Mouse (Mus musculus): ENCODE measurements around the gene Laptm5. TPM values are rescaled to one million over a fixed set of nuclear protein-coding genes. Genes with fewer than 3 reads are reported as not detected.

Gene Laptm5
- polyA plus RNA-seq, 1 experiment from 2014 or later = 42.5 TPM

- Histone ChIP-seq H3K4me3 (ENCODE audit: low read depth, low read length) (no peak overlapping the region), H3K9me3 (ENCODE audit: low read depth, low read length) (no peaks in the 10 kb centered on the region), H3K4me2 (no peak overlapping the region), H3K27ac (ENCODE audit: low read depth) (no peak overlapping the region), H3K4me1 (ENCODE audit: insufficient read depth) (no peaks in the 10 kb centered on the region), H3K36me3 (ENCODE audit: insufficient read depth) (no peaks in the 10 kb centered on the region), H3K9ac (no peak overlapping the region), H3K27me3 (ENCODE audit: insufficient read depth, low read length) (no peaks in the 10 kb centered on the region)
- DNase-seq (no peak), ATAC-seq (ENCODE audit: insufficient read depth) (no peak)
- no peak for TF ChIP-seq CTCF (IDR thresholded peaks at IDR 0.05; ENCODE audit: low read depth)
- 89% methylated on average over 4 of the region's 4 CpGs for WGBS
These were observed 1.1 kb downstream of the Laptm5 start for GRCm38 (mm10) chr4:130914011-130914410.

GRCm38 (mm10) chr4:130914527-130914926 lies 1.6 kb downstream of the Laptm5 start:
- no peaks in the 10 kb centered on the region for H3K27me3 ChIP-seq (ENCODE audit: insufficient read depth, low read length)
- no peak overlapping the region for H3K27ac ChIP-seq (ENCODE audit: low read depth)
- DNase-seq (no peak), ATAC-seq (ENCODE audit: insufficient read depth) (no peak)
- H3K4me3 ChIP-seq (ENCODE audit: low read depth, low read length) = no peak overlapping the region
- H3K36me3 ChIP-seq (ENCODE audit: insufficient read depth) = no peaks in the 10 kb centered on the region
- 44% methylated on average over 7 of the region's 7 CpGs for WGBS
- H3K4me2 ChIP-seq = no peak overlapping the region
- H3K4me1 ChIP-seq (ENCODE audit: insufficient read depth) = peaks cover 3% of the 10 kb centered on the region; the same call in 1 of the 2 replicates
- no peak overlapping the region for H3K9ac ChIP-seq
- no peaks in the 10 kb centered on the region for H3K9me3 ChIP-seq (ENCODE audit: low read depth, low read length)
- TF ChIP-seq CTCF (IDR thresholded peaks at IDR 0.05; ENCODE audit: low read depth) = no peak

- ATAC-seq (ENCODE audit: insufficient read depth) (no peak), DNase-seq (no peak)
- Histone ChIP-seq H3K9me3 (ENCODE audit: low read depth, low read length) (no peaks in the 10 kb centered on the region), H3K27ac (ENCODE audit: low read depth) (no peak overlapping the region), H3K36me3 (ENCODE audit: insufficient read depth) (no peaks in the 10 kb centered on the region), H3K4me3 (ENCODE audit: low read depth, low read length) (no peak overlapping the region), H3K9ac (no peak overlapping the region), H3K27me3 (ENCODE audit: insufficient read depth, low read length) (no peaks in the 10 kb centered on the region), H3K4me2 (no peak overlapping the region), H3K4me1 (ENCODE audit: insufficient read depth) (peaks cover 5% of the 10 kb centered on the region; the same call in 1 of the 2 replicates)
- 48% methylated on average over 12 of the region's 12 CpGs for WGBS
- TF ChIP-seq CTCF (IDR thresholded peaks at IDR 0.05; ENCODE audit: low read depth) = no peak
These were observed 2.2 kb downstream of the Laptm5 start for GRCm38 (mm10) chr4:130915006-130915667.

- Histone ChIP-seq H3K27ac (ENCODE audit: low read depth) (no peak overlapping the region), H3K4me3 (ENCODE audit: low read depth, low read length) (no peak overlapping the region), H3K4me2 (no peak overlapping the region), H3K9me3 (ENCODE audit: low read depth, low read length) (no peaks in the 10 kb centered on the region), H3K9ac (no peak overlapping the region), H3K36me3 (ENCODE audit: insufficient read depth) (no peaks in the 10 kb centered on the region), H3K27me3 (ENCODE audit: insufficient read depth, low read length) (no peaks in the 10 kb centered on the region), H3K4me1 (ENCODE audit: insufficient read depth) (peaks cover 5% of the 10 kb centered on the region; the same call in 1 of the 2 replicates)
- ATAC-seq (ENCODE audit: insufficient read depth) = no peak
- no peak for TF ChIP-seq CTCF (IDR thresholded peaks at IDR 0.05; ENCODE audit: low read depth)
- no peak for DNase-seq
- 63% methylated on average over 7 of the region's 7 CpGs for WGBS
These were observed 2.7 kb downstream of the Laptm5 start for GRCm38 (mm10) chr4:130915668-130916035.

GRCm38 (mm10) chr4:130916639-130917038 lies 3.7 kb downstream of the Laptm5 start:
- Histone ChIP-seq H3K9me3 (ENCODE audit: low read depth, low read length) (no peaks in the 10 kb centered on the region), H3K4me2 (no peak overlapping the region), H3K9ac (no peak overlapping the region), H3K27ac (ENCODE audit: low read depth) (no peak overlapping the region), H3K4me1 (ENCODE audit: insufficient read depth) (peaks cover 5% of the 10 kb centered on the region; the same call in 1 of the 2 replicates), H3K36me3 (ENCODE audit: insufficient read depth) (no peaks in the 10 kb centered on the region), H3K27me3 (ENCODE audit: insufficient read depth, low read length) (no peaks in the 10 kb centered on the region), H3K4me3 (ENCODE audit: low read depth, low read length) (no peak overlapping the region)
- DNase-seq = no peak
- TF ChIP-seq CTCF (IDR thresholded peaks at IDR 0.05; ENCODE audit: low read depth) = no peak
- 72% methylated on average over 7 of the region's 7 CpGs for WGBS
- ATAC-seq (ENCODE audit: insufficient read depth) = no peak

GRCm38 (mm10) chr4:130917564-130917963 lies 4.6 kb downstream of the Laptm5 start:
- no peak overlapping the region for H3K27ac ChIP-seq (ENCODE audit: low read depth)
- H3K4me2 ChIP-seq = no peak overlapping the region
- DNase-seq (no peak), ATAC-seq (ENCODE audit: insufficient read depth) (no peak)
- H3K4me1 ChIP-seq (ENCODE audit: insufficient read depth) = peaks cover 5% of the 10 kb centered on the region; the same call in 1 of the 2 replicates
- H3K9ac ChIP-seq = no peak overlapping the region
- 68% methylated on average over 4 of the region's 4 CpGs for WGBS
- H3K36me3 ChIP-seq (ENCODE audit: insufficient read depth) = no peaks in the 10 kb centered on the region
- H3K27me3 ChIP-seq (ENCODE audit: insufficient read depth, low read length) = no peaks in the 10 kb centered on the region
- H3K9me3 ChIP-seq (ENCODE audit: low read depth, low read length) = no peaks in the 10 kb centered on the region
- H3K4me3 ChIP-seq (ENCODE audit: low read depth, low read length) = no peak overlapping the region
- no peak for TF ChIP-seq CTCF (IDR thresholded peaks at IDR 0.05; ENCODE audit: low read depth)

- DNase-seq (no peak), ATAC-seq (ENCODE audit: insufficient read depth) (no peak)
- no peak for TF ChIP-seq CTCF (IDR thresholded peaks at IDR 0.05; ENCODE audit: low read depth)
- Histone ChIP-seq H3K4me3 (ENCODE audit: low read depth, low read length) (no peak overlapping the region), H3K4me2 (no peak overlapping the region), H3K9me3 (ENCODE audit: low read depth, low read length) (no peaks in the 10 kb centered on the region), H3K4me1 (ENCODE audit: insufficient read depth) (peaks cover 5% of the 10 kb centered on the region; the same call in 1 of the 2 replicates), H3K27ac (ENCODE audit: low read depth) (no peak overlapping the region), H3K36me3 (ENCODE audit: insufficient read depth) (no peaks in the 10 kb centered on the region), H3K9ac (no peak overlapping the region), H3K27me3 (ENCODE audit: insufficient read depth, low read length) (no peaks in the 10 kb centered on the region)
- 66% methylated on average over 10 of the region's 10 CpGs for WGBS
These were observed 6.2 kb downstream of the Laptm5 start for GRCm38 (mm10) chr4:130918805-130919749.
